Mouse (Mus musculus) heart, postnatal 0 days (tissue): ENCODE data around the gene Ccin. TPM values are rescaled to one million over a fixed set of nuclear protein-coding genes. Genes with fewer than 3 reads are reported as not detected.

ENCODE experiments used
- ATAC-seq: fragments of 200-750 bp; cut with Nextera tagmentation; 2 replicates; pipeline ENCODE4 v1.8.0; 2017; ENCODE audit warnings: low read depth, moderate number of reproducible peaks, moderate library complexity; ENCODE audit not compliant: insufficient read depth
- DNase-seq: peaks from one replicate; pipeline ENCODE4 v3.0.0-alpha.2; 2016; ENCODE audit warnings: low spot score
- H3K27ac ChIP-seq: fragments of 300-500 bp; sonication (generic); 2 replicates; pipeline ENCODE4 v1.5.1; 2014; ENCODE audit warnings: low read depth, mild to moderate bottlenecking
- H3K27me3 ChIP-seq: fragments of 300-500 bp; sonication (generic); 2 replicates; pipeline ENCODE4 v1.6.1; 2014; ENCODE audit warnings: low read length, mixed read lengths; ENCODE audit not compliant: control insufficient read depth, insufficient read depth
- H3K36me3 ChIP-seq: fragments of 300-500 bp; sonication (generic); replicated peaks from 2 replicates; pipeline ENCODE4 v1.6.1; 2014; ENCODE audit warnings: low read length, mixed read lengths; ENCODE audit not compliant: control insufficient read depth, insufficient read depth
- H3K4me1 ChIP-seq: fragments of 300-500 bp; sonication (generic); 2 replicates; pipeline ENCODE4 v1.6.1; 2014; ENCODE audit warnings: antibody characterized with exemption; ENCODE audit not compliant: control insufficient read depth, insufficient read depth
- H3K4me2 ChIP-seq: fragments of 300-500 bp; sonication (generic); 2 replicates; pipeline ENCODE4 v1.6.1; 2014; ENCODE audit warnings: low read depth, mild to moderate bottlenecking, low read length, moderate library complexity
- H3K4me3 ChIP-seq: fragments of 300-500 bp; sonication (generic); 2 replicates; pipeline ENCODE4 v1.5.1; 2014; ENCODE audit warnings: low read depth, low read length
- H3K9ac ChIP-seq: fragments of 300-500 bp; sonication (generic); replicated peaks from 2 replicates; pipeline ENCODE4 v1.6.1; 2014; ENCODE audit warnings: low read depth, low read length, mixed read lengths
- H3K9me3 ChIP-seq: fragments of 300-500 bp; sonication (generic); replicated peaks from 2 replicates; pipeline ENCODE4 v1.6.1; 2016; ENCODE audit warnings: low read length; ENCODE audit not compliant: control insufficient read depth
- CTCF ChIP-seq: IDR thresholded peaks from 2 replicates; pipeline ENCODE4 v1.5.1; 2016; ENCODE audit warnings: antibody characterized with exemption, control low read depth, low read depth
- EP300 ChIP-seq: IDR thresholded peaks from 2 replicates; pipeline ENCODE4 v1.6.1; 2016; ENCODE audit warnings: antibody characterized with exemption, low read depth
- WGBS: fragments of 180-500 bp; shearing (Covaris S2); extraction: QIAGEN DNeasy Blood & Tissue Kit; methylation state at CpG from one replicate; pipeline ENCODE4 v1.1.7; 2014; 5-methylcytosine and 5-hydroxymethylcytosine counted together
- polyA plus RNA-seq: library from polyadenylated mRNA; unstranded; fragments of >200 nt; fragmentation: Nextera tagmentation; extraction: Ambion mirVana; gene quantifications from 2 replicates; pipeline ENCODE4 v1.2.1, GENCODE M21; 2015
- total RNA-seq: library from RNA; depleted of rRNA; stranded (reverse); fragments of >200 nt; gene quantifications from 2 replicates; pipeline ENCODE4 v1.2.3, GENCODE M21; 2014; ENCODE audit warnings: low replicate concordance

The Ccin gene
- total and polyA plus RNA-seq, 2 experiments from 2014 or later, result not detected

GRCm38 (mm10) chr4:44022323-44022722 is 39.0 kb downstream of the Ccin start:
- no peak overlapping the region for H3K4me3 ChIP-seq
- H3K9me3 ChIP-seq, result no peaks in the 10 kb centered on the region
- H3K27ac ChIP-seq, result no peak overlapping the region
- DNase-seq (no peak), ATAC-seq (no peak)
- peaks cover 84% of the 10 kb centered on the region for H3K36me3 ChIP-seq
- no peaks in the 10 kb centered on the region for H3K27me3 ChIP-seq
- WGBS, result 85% methylated on average over 4 of the region's 4 CpGs
- no peak for TF ChIP-seq CTCF
- no peak for TF ChIP-seq EP300
- H3K9ac ChIP-seq, result no peak overlapping the region
- no peak overlapping the region for H3K4me2 ChIP-seq
- H3K4me1 ChIP-seq, result no peaks in the 10 kb centered on the region

DNA sequence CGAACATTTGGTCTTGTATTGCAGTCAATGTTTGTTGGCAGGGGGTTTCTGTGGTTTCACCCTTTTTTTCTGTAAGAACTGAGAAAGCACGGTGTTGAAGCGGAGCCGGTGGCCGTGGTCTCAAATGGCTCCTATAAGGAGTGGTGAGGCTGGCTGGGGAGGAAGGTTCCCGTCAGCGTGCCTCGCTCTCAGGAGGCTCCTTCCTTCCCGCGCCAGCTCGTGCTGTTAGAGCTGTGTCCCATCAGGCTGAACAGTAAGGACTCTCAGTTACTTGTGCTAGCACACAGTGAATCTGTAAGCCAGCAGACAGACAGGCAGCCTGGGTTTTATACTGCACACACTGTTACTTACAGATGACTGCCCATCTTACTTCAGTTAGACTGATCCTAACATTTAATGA is 39.5 kb downstream of the Ccin start:
- TF ChIP-seq CTCF (no peak), EP300 (no peak)
- H3K36me3 ChIP-seq, result peaks cover 88% of the 10 kb centered on the region
- no peak overlapping the region for H3K4me3 ChIP-seq
- H3K27me3 ChIP-seq, result no peaks in the 10 kb centered on the region
- 88% methylated on average over 11 of the region's 11 CpGs for WGBS
- H3K9ac ChIP-seq, result no peak overlapping the region
- H3K4me1 ChIP-seq, result peaks cover 4% of the 10 kb centered on the region; the same call in 1 of the 2 replicates
- DNase-seq (no peak), ATAC-seq (no peak)
- no peaks in the 10 kb centered on the region for H3K9me3 ChIP-seq
- H3K27ac ChIP-seq, result no peak overlapping the region
- no peak overlapping the region for H3K4me2 ChIP-seq

DNA sequence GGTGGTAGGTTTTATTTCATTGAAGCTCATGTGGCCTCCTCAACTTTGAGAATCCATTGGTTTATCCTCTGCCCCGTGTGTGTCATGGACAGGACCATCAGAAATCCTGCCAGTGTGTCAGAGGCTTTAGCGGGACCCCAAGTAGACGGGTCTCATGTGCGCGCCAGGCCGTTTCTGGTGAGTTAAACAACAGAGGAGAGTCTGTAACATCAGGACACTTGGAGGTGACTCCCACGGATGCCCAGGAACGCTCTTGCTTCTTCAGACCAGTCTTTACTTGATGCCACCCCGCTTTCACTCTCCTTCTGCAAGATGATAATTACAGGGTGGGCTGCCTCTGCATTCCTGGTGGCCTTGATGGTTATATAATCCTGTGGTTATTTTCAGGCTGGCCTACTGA is 40.4 kb downstream of the Ccin start:
- DNase-seq, result no peak

GRCm38 (mm10) chr4:44024241-44024640 is 41.0 kb downstream of the Ccin start:
- Histone ChIP-seq H3K4me2 (no peak overlapping the region), H3K4me3 (no peak overlapping the region), H3K36me3 (peaks cover 87% of the 10 kb centered on the region), H3K27ac (no peak overlapping the region), H3K27me3 (no peaks in the 10 kb centered on the region), H3K4me1 (peaks cover 16% of the 10 kb centered on the region; the same call in 1 of the 2 replicates), H3K9ac (no peak overlapping the region), H3K9me3 (no peaks in the 10 kb centered on the region)
- WGBS, result 98% methylated on average over 6 of the region's 6 CpGs
- no peak for TF ChIP-seq EP300
- no peak for TF ChIP-seq CTCF
- DNase-seq (no peak), ATAC-seq (no peak)

More for the DNA sequence above, 40.4 kb downstream of the Ccin start:
- H3K27ac ChIP-seq, result no peak overlapping the region
- H3K4me2 ChIP-seq, result no peak overlapping the region
- H3K4me3 ChIP-seq, result no peak overlapping the region
- no peaks in the 10 kb centered on the region for H3K9me3 ChIP-seq
- H3K36me3 ChIP-seq, result peaks cover 90% of the 10 kb centered on the region
- no peaks in the 10 kb centered on the region for H3K27me3 ChIP-seq
- 94% methylated on average over 9 of the region's 9 CpGs for WGBS
- no peak overlapping the region for H3K9ac ChIP-seq
- TF ChIP-seq EP300, result no peak
- TF ChIP-seq CTCF, result no peak
- peaks cover 12% of the 10 kb centered on the region; the same call in 1 of the 2 replicates for H3K4me1 ChIP-seq
- ATAC-seq, result no peak

DNA sequence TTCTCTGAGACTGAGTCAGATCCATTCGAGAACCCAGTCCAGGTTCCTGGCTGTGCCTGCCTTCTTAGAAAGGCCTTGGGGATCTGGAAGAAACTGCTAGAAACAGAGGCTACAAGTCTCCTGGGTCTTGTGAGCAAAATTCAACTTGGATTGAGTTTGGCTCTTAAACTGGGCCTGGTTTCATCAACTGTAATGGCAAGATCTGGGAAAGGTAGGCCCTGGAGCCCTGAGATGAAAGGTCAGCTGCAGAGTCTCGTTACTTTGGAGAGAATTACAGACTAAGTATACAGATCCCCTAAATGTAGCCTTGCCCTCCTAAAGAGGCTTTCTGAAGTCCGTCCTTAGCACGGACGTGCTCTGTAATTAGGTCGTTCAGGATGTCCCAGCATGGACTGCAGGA is 42.3 kb downstream of the Ccin start:
- no peak overlapping the region for H3K4me2 ChIP-seq
- H3K9me3 ChIP-seq, result no peaks in the 10 kb centered on the region
- H3K27me3 ChIP-seq, result no peaks in the 10 kb centered on the region
- H3K4me3 ChIP-seq, result no peak overlapping the region
- no peak for DNase-seq
- no peak for ATAC-seq
- H3K4me1 ChIP-seq, result peaks cover 29% of the 10 kb centered on the region
- H3K27ac ChIP-seq, result no peak overlapping the region
- TF ChIP-seq CTCF, result no peak
- no peak for TF ChIP-seq EP300
- H3K36me3 ChIP-seq, result peaks cover 85% of the 10 kb centered on the region
- no peak overlapping the region for H3K9ac ChIP-seq
- 93% methylated on average over 6 of the region's 6 CpGs for WGBS
